Mouse (Mus musculus) stomach, embryonic 14.5 days (tissue): ENCODE results near the gene Lrrc8d. TPM values are rescaled to one million over a fixed set of nuclear protein-coding genes. Genes with fewer than 3 reads are reported as not detected.
A peak's percentile ranks its signal among the peaks of the same experiment; 100 is the strongest.

Experiments
- ATAC-seq: fragments of 200-750 bp; cut with Nextera tagmentation; 2 replicates; pipeline ENCODE4 v1.8.0; 2017; ENCODE audit warnings: low read depth, moderate TSS enrichment; ENCODE audit not compliant: insufficient number of reproducible peaks, insufficient read depth, low FRiP score
- H3K27ac ChIP-seq: fragments of 300-500 bp; sonication (generic); 2 replicates; pipeline ENCODE4 v1.5.1; 2014; ENCODE audit warnings: mild to moderate bottlenecking, low read length, moderate library complexity, mixed read lengths
- H3K27me3 ChIP-seq: fragments of 300-500 bp; sonication (generic); 2 replicates; pipeline ENCODE4 v1.6.1; 2014; ENCODE audit warnings: low read length, control low read depth, mixed read lengths; ENCODE audit not compliant: control insufficient read depth, insufficient read depth
- H3K36me3 ChIP-seq: fragments of 300-500 bp; sonication (generic); 2 replicates; pipeline ENCODE4 v1.6.1; 2014; ENCODE audit warnings: mild to moderate bottlenecking, control low read depth, low read length, moderate library complexity, mixed read lengths; ENCODE audit not compliant: control insufficient read depth, insufficient read depth
- H3K4me1 ChIP-seq: fragments of 300-500 bp; sonication (generic); 2 replicates; pipeline ENCODE4 v1.6.1; 2014; ENCODE audit warnings: low read length, control low read depth, mixed read lengths; ENCODE audit not compliant: control insufficient read depth, insufficient read depth
- H3K4me2 ChIP-seq: fragments of 300-500 bp; sonication (generic); replicated peaks from 2 replicates; pipeline ENCODE4 v1.6.1; 2014; ENCODE audit warnings: low read depth, low read length, control low read depth
- H3K4me3 ChIP-seq: fragments of 300-500 bp; sonication (generic); 2 replicates; pipeline ENCODE4 v1.5.1; 2014; ENCODE audit warnings: low read depth, low read length, control low read depth
- H3K9ac ChIP-seq: fragments of 300-500 bp; sonication (generic); replicated peaks from 2 replicates; pipeline ENCODE4 v1.6.1; 2014; ENCODE audit warnings: low read depth, mild to moderate bottlenecking, control low read depth, low read length, moderate library complexity, mixed read lengths
- H3K9me3 ChIP-seq: fragments of 300-500 bp; sonication (generic); 2 replicates; pipeline ENCODE4 v1.6.1; 2016; ENCODE audit warnings: low read depth, low read length, control low read depth; ENCODE audit not compliant: control insufficient read depth
- WGBS: fragments of 180-500 bp; shearing (Covaris S2); extraction: QIAGEN DNeasy Blood & Tissue Kit; methylation state at CpG from one replicate; pipeline ENCODE4 v1.1.7; 2014; 5-methylcytosine and 5-hydroxymethylcytosine counted together
- polyA plus RNA-seq: library from polyadenylated mRNA; unstranded; fragments of >200 nt; fragmentation: Nextera tagmentation; extraction: Ambion mirVana; gene quantifications from 2 replicates; pipeline ENCODE4 v1.2.1, GENCODE M21; 2014

Lrrc8d gene
- polyA plus RNA-seq, 1 experiment from 2014 or later, result 17.6 TPM

DNA sequence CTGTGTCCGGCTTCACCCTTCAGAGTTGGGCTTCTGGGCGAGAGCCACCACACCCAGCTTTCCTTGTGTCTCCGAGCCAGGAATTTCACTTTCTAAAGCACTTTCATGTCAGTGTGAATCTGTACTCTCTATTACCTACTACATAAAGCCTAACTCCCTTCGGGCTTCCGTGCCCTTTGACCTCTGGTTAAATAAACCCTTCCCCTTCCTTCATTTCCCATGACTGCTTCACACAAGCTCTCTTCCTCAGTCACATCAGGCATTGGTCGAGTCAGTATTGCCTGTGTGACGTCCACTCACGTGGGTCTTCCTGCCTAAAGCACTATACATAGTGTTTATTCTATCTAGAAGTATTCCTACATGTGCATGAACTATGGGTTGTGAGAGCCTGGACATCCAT lies 77.9 kb downstream of the Lrrc8d start:
- Histone ChIP-seq H3K4me3 (no peak overlapping the region), H3K36me3 (no peaks in the 10 kb centered on the region), H3K9me3 (no peaks in the 10 kb centered on the region), H3K9ac (no peak overlapping the region), H3K4me2 (no peak overlapping the region), H3K27me3 (no peaks in the 10 kb centered on the region), H3K27ac (no peak overlapping the region), H3K4me1 (peaks cover 17% of the 10 kb centered on the region)
- 34% methylated on average over 8 of the region's 8 CpGs for WGBS
- ATAC-seq, result peak; percentile 19; the same call in 1 of the 2 replicates

DNA sequence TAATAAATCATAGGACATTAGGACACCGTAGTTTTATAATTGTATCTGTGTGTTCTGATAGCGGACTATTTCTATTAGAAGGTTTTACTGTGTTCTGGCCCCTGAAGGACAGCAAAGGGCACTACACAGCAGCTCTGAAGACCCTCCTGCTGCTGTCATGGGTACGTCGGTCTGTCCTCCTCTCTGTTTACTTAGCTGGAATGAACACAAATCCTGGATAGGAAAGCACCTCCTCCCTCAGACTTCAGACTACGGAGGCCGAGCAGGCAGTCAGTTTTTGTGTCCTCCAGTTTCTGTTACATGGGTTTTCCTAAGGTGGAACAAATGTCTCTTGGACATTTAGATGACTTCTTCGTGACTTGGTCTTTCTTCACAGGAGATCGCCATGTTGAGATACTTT lies 78.4 kb downstream of the Lrrc8d start:
- Histone ChIP-seq H3K36me3 (no peaks in the 10 kb centered on the region), H3K27ac (no peak overlapping the region), H3K9ac (no peak overlapping the region), H3K4me3 (no peak overlapping the region), H3K4me2 (no peak overlapping the region), H3K9me3 (no peaks in the 10 kb centered on the region), H3K27me3 (no peaks in the 10 kb centered on the region), H3K4me1 (peaks cover 17% of the 10 kb centered on the region)
- 63% methylated on average over 8 of the region's 8 CpGs for WGBS
- no peak for ATAC-seq

DNA sequence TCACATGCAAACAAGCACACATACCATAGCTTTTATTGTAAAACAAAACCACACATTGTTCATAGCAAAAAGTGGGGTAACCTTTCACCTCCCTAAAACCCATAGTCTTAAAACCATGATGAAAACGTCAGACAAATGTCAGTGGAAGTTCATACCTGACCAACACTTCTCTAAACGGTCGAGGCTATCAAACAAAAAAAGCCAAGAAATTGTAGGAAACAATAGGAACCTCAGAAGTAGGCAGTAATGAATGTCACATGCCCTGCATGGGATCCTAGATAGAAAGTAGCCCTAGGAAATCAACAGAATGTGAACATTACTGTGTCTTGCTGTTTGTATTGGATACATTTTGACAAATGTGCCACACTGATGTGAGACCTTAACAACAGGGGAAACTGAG lies 79.0 kb downstream of the Lrrc8d start:
- H3K4me3 ChIP-seq, result no peak overlapping the region
- no peak for ATAC-seq
- peaks cover 17% of the 10 kb centered on the region for H3K4me1 ChIP-seq
- no peak overlapping the region for H3K9ac ChIP-seq
- no peaks in the 10 kb centered on the region for H3K27me3 ChIP-seq
- H3K36me3 ChIP-seq, result no peaks in the 10 kb centered on the region
- 51% methylated on average over 3 of the region's 3 CpGs for WGBS
- no peak overlapping the region for H3K4me2 ChIP-seq
- no peaks in the 10 kb centered on the region for H3K9me3 ChIP-seq
- H3K27ac ChIP-seq, result no peak overlapping the region

DNA sequence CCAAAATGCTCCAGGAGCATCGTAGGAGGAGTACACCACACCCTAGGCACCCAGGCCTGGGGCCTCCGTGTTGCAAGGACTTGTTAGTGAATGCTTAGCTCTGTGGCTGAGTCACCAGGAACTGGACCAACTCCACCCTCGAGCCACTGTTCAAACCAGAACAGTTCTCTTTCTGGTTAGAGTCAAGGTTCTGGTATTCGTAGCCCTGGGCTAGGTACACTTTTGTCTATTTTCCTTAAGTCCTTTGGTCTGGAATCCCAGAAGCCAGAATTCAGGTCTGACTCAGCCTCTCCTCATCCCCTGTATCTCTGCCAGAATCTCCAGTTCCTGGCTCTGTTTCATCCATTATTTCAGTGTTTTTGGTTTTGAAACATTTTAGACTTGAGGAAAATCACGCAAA lies 79.6 kb downstream of the Lrrc8d start:
- 71% methylated on average over 5 of the region's 5 CpGs for WGBS
- Histone ChIP-seq H3K4me2 (no peak overlapping the region), H3K27me3 (no peaks in the 10 kb centered on the region), H3K4me1 (peaks cover 17% of the 10 kb centered on the region), H3K36me3 (no peaks in the 10 kb centered on the region), H3K9me3 (no peaks in the 10 kb centered on the region), H3K4me3 (no peak overlapping the region), H3K27ac (no peak overlapping the region), H3K9ac (no peak overlapping the region)
- ATAC-seq, result no peak

DNA sequence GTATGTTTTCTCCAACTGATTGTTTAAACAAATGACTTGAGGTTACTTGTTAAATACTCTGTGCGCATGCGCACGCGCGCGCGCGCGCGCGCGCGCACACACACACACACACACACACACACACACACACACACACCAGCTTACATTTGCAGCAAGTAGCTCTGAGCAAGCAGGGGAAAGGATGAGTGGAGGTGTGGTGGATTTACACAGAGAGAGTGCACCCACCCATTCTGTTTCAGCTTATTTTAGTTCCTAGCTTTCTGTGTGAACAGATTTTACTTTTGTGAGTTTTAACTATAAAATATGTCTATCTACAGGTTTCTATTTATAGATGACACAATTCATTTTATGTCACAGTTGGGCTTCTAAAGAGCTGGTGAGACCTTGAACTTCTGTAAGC lies 84.1 kb downstream of the Lrrc8d start:
- Histone ChIP-seq H3K36me3 (no peaks in the 10 kb centered on the region), H3K4me1 (peaks cover 17% of the 10 kb centered on the region), H3K27me3 (no peaks in the 10 kb centered on the region), H3K4me2 (no peak overlapping the region), H3K4me3 (no peak overlapping the region), H3K9ac (no peak overlapping the region), H3K9me3 (no peaks in the 10 kb centered on the region), H3K27ac (no peak overlapping the region)
- 96% methylated on average over 13 of the region's 13 CpGs for WGBS
- no peak for ATAC-seq

DNA sequence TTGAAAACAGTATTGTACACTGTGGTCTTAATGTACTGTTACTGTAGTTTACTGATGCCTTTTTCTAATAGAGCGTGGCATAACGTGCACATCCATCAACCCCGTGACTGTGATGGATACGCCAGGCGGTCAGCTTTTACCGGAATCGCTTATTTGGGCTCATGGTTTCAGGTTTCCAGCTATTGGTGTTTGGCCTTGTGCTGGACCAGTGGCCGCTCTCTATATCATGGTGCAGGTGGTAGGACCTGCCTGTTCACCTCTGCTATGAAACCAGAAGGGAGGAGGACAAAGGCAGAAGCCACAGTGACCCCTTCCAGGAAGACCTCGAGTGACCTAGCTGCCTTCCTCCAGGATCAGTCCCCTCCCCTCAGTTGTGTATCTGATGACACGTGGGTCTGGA lies 85.0 kb downstream of the Lrrc8d start:
- H3K9me3 ChIP-seq, result no peaks in the 10 kb centered on the region
- H3K36me3 ChIP-seq, result no peaks in the 10 kb centered on the region
- H3K4me1 ChIP-seq, result peaks cover 23% of the 10 kb centered on the region
- no peak overlapping the region for H3K4me2 ChIP-seq
- 48% methylated on average over 10 of the region's 10 CpGs for WGBS
- no peak overlapping the region for H3K9ac ChIP-seq
- no peak for ATAC-seq
- H3K4me3 ChIP-seq, result no peak overlapping the region
- no peaks in the 10 kb centered on the region for H3K27me3 ChIP-seq
- no peak overlapping the region for H3K27ac ChIP-seq

DNA sequence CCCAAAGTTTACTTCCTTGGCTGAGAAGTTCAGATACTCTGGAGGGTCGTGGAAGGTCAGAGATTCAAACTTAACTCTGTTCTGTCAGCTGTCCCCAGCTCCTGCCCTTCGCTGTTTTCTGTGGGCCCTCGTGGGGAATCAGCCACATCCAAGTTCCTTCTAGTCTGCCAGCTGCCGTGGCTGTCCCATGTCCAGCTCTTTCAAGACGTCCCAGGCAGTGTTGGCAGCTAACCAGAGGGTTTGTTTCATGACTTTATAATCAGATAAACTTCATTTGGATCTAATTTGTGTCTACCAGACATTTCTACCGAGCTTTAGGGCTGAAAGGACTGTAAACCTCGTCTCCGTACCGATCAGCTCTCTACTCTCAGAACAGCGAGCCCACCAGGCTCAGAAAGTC lies 87.8 kb downstream of the Lrrc8d start:
- Histone ChIP-seq H3K4me2 (no peak overlapping the region), H3K9me3 (no peaks in the 10 kb centered on the region), H3K4me3 (no peak overlapping the region), H3K27ac (peak overlapping the region; percentile 23; the same call in 1 of the 2 replicates), H3K36me3 (no peaks in the 10 kb centered on the region), H3K4me1 (peaks cover 45% of the 10 kb centered on the region), H3K9ac (no peak overlapping the region), H3K27me3 (no peaks in the 10 kb centered on the region)
- ATAC-seq, result no peak
- 52% methylated on average over 10 of the region's 10 CpGs for WGBS

DNA sequence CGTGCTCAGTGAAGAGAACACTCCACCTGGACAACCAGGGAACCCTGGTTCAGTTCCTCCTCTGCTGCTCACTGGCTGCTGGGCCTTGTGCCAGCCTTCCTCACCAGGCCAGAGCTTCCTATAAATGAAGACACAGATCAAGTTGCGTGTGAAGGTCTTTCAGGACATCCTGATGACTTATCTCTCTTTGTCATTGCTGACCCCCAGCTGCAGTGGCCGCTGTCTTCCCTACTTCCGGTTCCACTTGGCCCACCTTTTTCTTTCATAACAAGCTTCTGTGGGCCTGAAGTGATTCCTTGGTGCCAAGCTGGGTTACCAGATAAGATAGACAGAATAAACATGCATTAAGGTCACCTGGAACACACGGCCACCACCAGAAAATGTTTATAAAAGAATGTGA lies 90.0 kb downstream of the Lrrc8d start:
- peaks cover 53% of the 10 kb centered on the region for H3K4me1 ChIP-seq
- no peaks in the 10 kb centered on the region for H3K9me3 ChIP-seq
- no peak overlapping the region for H3K4me3 ChIP-seq
- no peak for ATAC-seq
- H3K36me3 ChIP-seq, result no peaks in the 10 kb centered on the region
- H3K27me3 ChIP-seq, result no peaks in the 10 kb centered on the region
- no peak overlapping the region for H3K4me2 ChIP-seq
- 37% methylated on average over 5 of the region's 5 CpGs for WGBS
- H3K27ac ChIP-seq, result no peak overlapping the region; the same call in 1 of the 2 replicates
- no peak overlapping the region for H3K9ac ChIP-seq

DNA sequence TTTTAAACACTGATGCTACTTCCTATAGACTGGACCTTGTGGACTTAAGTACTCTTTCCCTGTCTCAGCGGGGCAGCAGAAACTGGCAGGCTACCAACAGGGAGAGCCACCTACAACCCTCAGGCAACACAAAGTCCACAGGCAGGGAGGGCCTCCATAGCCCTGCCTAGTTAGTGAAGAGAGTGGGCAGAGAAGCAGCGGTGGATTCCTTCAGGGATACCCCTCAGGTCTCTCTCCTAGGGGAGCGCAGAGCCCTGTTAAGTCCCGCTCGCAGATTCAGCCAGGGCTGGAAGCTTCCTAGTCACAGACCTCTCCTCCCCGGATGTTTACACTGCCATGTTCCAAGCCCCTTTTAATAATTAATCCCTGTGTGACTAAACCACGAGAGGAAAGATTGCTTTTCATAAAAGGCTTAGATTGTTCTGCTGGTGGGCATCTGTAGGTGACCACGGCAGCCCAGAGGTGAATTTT lies 92.6 kb downstream of the Lrrc8d start:
- Histone ChIP-seq H3K27ac (peak overlapping the region; percentile 59), H3K9me3 (no peaks in the 10 kb centered on the region), H3K27me3 (no peaks in the 10 kb centered on the region), H3K4me2 (peak overlapping the region; percentile 36), H3K9ac (peak overlapping the region; percentile 22; the same call in 1 of the 2 replicates), H3K4me1 (peaks cover 47% of the 10 kb centered on the region), H3K4me3 (0 out of 2 replicates have a peak overlapping the region, but pooled peaks have one; percentile 5), H3K36me3 (no peaks in the 10 kb centered on the region)
- peak; percentile 66 for ATAC-seq
- 14% methylated on average over 8 of the region's 8 CpGs for WGBS
